In the genomic region with DNA sequence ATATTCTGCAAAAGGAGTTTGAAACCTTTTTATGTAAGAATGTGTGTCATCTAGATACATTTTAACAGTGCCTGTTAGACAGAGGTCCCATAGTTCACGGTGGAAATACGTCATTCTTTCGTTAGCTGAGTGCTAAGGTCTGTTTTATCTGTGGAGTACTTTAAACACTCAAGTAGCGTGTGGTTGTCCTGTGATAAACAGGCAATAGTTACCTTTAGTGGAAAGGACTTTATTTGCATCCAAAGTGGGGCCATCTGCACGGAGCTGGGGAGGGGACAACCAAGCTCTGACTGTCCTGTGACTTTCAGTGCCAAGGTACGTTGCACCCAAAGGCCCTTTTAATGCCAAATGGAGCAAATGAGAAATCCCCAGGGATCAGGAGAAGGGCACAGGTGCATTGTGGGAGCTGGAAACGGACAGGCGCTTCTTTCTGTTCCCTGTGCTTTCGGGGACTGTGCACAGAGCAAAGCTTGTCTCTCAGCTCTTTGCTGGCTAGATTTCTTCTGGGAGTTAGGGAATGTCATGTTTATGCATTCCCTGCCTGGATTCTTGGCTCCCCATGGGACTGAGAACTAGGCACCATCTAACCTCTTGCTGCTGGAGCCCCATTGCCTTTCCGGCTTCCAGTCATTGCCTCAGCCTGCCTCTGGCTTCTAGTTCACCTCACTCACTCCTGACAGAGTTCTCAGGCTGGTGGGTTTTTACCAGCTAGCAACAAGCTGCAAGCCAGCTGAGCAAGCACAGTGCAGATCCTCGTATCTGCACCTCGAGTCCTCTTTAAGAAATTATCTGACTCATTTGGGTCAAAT, we compare ENCODE assay signal across 13 mouse cellular contexts. TPM values are rescaled to one million over a fixed set of nuclear protein-coding genes. Genes with fewer than 3 reads are reported as not detected.
DNase-seq lines count a peak whose midpoint lies in the region; ATAC-seq and TF ChIP-seq lines count a peak whose summit lies in the region.
"Had no signal": no experiment of that assay in that cellular context is flagged by ENCODE, and none has a peak within 500 bp of the region (broad histone marks: within the 10 kb centered on the region; RNA-seq: fewer than 3 reads in every experiment).

No protein-coding gene starts in this region.

- H3K36me3 ChIP-seq in embryonic facial prominence, embryonic 12.5 days = peaks cover 25% of the 10 kb centered on the region
- H3K36me3 ChIP-seq in embryonic facial prominence, embryonic 10.5 days (replicated peaks) = peaks cover 93% of the 10 kb centered on the region
- no peaks in the 10 kb centered on the region for H3K36me3 ChIP-seq in intestine, embryonic 16.5 days (ENCODE audit: control insufficient read depth, insufficient read depth, low read length)
- H3K36me3 ChIP-seq in small intestine, adult 2 months (ENCODE audit: control insufficient read depth, insufficient read depth, low read length) = peaks cover 9% of the 10 kb centered on the region
- H3K36me3 ChIP-seq in thymus, adult 2 months (ENCODE audit: control insufficient read depth, insufficient read depth, low read length) = peaks cover 5% of the 10 kb centered on the region; the same call in 1 of the 2 replicates

- H3K4me2 ChIP-seq in embryonic facial prominence, embryonic 12.5 days (replicated peaks) = no peak overlapping the region
- H3K4me2 ChIP-seq in intestine, embryonic 16.5 days (ENCODE audit: low read depth, low read length) = no peak overlapping the region
- H3K4me2 ChIP-seq: neural tube, embryonic 13.5 days had no signal

- TF ChIP-seq POLR2A in lung, adult 2 months (IDR thresholded peaks at IDR 0.05; ENCODE audit: borderline replicate concordance, extremely low read depth, low read depth, low read length) = no peak
- no peak for TF ChIP-seq POLR2A in small intestine, adult 2 months (IDR thresholded peaks at IDR 0.05; ENCODE audit: low read depth, low read length)
- TF ChIP-seq POLR2A in thymus, adult 2 months (IDR thresholded peaks at IDR 0.05; ENCODE audit: control insufficient read depth, extremely low read depth, insufficient read depth, low read length, poor library complexity) = no peak

- no peak for ATAC-seq in embryonic facial prominence, embryonic 12.5 days (ENCODE audit: insufficient number of reproducible peaks, insufficient read depth, low FRiP score, low TSS enrichment)
- ATAC-seq in intestine, embryonic 16.5 days = no peak

- no peak overlapping the region for H3K4me3 ChIP-seq in embryonic facial prominence, embryonic 12.5 days
- H3K4me3 ChIP-seq in embryonic facial prominence, embryonic 10.5 days = no peak overlapping the region
- no peak overlapping the region for H3K4me3 ChIP-seq in lung, adult 2 months (replicated peaks; ENCODE audit: extremely low read depth, low read depth, low read length)
- H3K4me3 ChIP-seq in intestine, embryonic 16.5 days (ENCODE audit: low read length) = no peak overlapping the region
- H3K4me3 ChIP-seq in small intestine, adult 2 months (ENCODE audit: low read depth, low read length) = no peak overlapping the region
- H3K4me3 ChIP-seq in thymus, adult 2 months (ENCODE audit: control insufficient read depth, insufficient read depth, low read length) = no peak overlapping the region
- H3K4me3 ChIP-seq: erythroblast, embryonic 14.5 days; neural tube, embryonic 13.5 days had no signal

- H3K27ac ChIP-seq in embryonic facial prominence, embryonic 12.5 days = 0 out of 2 replicates have a peak overlapping the region, but pooled peaks have one; percentile 0
- no peak overlapping the region for H3K27ac ChIP-seq in embryonic facial prominence, embryonic 10.5 days (replicated peaks)
- peak overlapping the region; percentile 42; the same call in 1 of the 2 replicates for H3K27ac ChIP-seq in intestine, embryonic 16.5 days (ENCODE audit: low read length)
- H3K27ac ChIP-seq in small intestine, adult 2 months (ENCODE audit: insufficient read depth, low read depth, low read length) = peak overlapping the region; percentile 10; the same call in 1 of the 2 replicates
- no peak overlapping the region for H3K27ac ChIP-seq in thymus, adult 2 months (ENCODE audit: control insufficient read depth, insufficient read depth, low read length)
- H3K27ac ChIP-seq: liver, embryonic 14.5 days; neural tube, embryonic 13.5 days had no signal

- peaks cover 51% of the 10 kb centered on the region for H3K4me1 ChIP-seq in embryonic facial prominence, embryonic 12.5 days
- peaks cover 44% of the 10 kb centered on the region for H3K4me1 ChIP-seq in embryonic facial prominence, embryonic 10.5 days
- peaks cover 54% of the 10 kb centered on the region for H3K4me1 ChIP-seq in lung, adult 2 months (ENCODE audit: control insufficient read depth, insufficient read depth, low read length)
- peaks cover 13% of the 10 kb centered on the region for H3K4me1 ChIP-seq in intestine, embryonic 16.5 days (ENCODE audit: control insufficient read depth, insufficient read depth, low read length)
- peaks cover 7% of the 10 kb centered on the region; the same call in 1 of the 2 replicates for H3K4me1 ChIP-seq in small intestine, adult 2 months (ENCODE audit: control insufficient read depth, insufficient read depth, insufficient read length, low read length)
- peaks cover 16% of the 10 kb centered on the region for H3K4me1 ChIP-seq in thymus, adult 2 months (replicated peaks; ENCODE audit: control insufficient read depth, insufficient read depth, low read length)

- DNase-seq in embryonic facial prominence, embryonic 10.5 days (ENCODE audit: low spot score) = no peak
- peak; percentile 31 for DNase-seq in lung, adult 2 months
- DNase-seq in lung, postnatal 25 days (ENCODE audit: low spot score) = no peak
- no peak for DNase-seq in thymus, adult 2 months
- no peak for DNase-seq in cerebellum, postnatal 10 days
- DNase-seq: cerebellum, adult 18-20 months; gastrocnemius, postnatal 25 days had no signal

- TF ChIP-seq CTCF in lung, adult 2 months (IDR thresholded peaks at IDR 0.05; ENCODE audit: insufficient read depth, low read length) = no peak
- no peak for TF ChIP-seq CTCF in small intestine, adult 2 months (IDR thresholded peaks at IDR 0.05; ENCODE audit: extremely low read depth, insufficient read length, insufficient replicate concordance, low read depth, low read length)
- no peak for TF ChIP-seq CTCF in thymus, adult 2 months (IDR thresholded peaks at IDR 0.05; ENCODE audit: borderline replicate concordance, control insufficient read depth, extremely low read depth, insufficient read depth, low read length, poor library complexity)

- H3K9me3 ChIP-seq in embryonic facial prominence, embryonic 12.5 days = no peaks in the 10 kb centered on the region
- no peaks in the 10 kb centered on the region for H3K9me3 ChIP-seq in embryonic facial prominence, embryonic 10.5 days
- no peaks in the 10 kb centered on the region for H3K9me3 ChIP-seq in intestine, embryonic 16.5 days (ENCODE audit: control insufficient read depth, low read length)
- H3K9me3 ChIP-seq: neural tube, embryonic 13.5 days had no signal

- H3K9ac ChIP-seq in embryonic facial prominence, embryonic 12.5 days = no peak overlapping the region
- no peak overlapping the region for H3K9ac ChIP-seq in intestine, embryonic 16.5 days (ENCODE audit: low read depth, low read length)
- H3K9ac ChIP-seq: liver, embryonic 14.5 days; neural tube, embryonic 13.5 days had no signal

- H3K27me3 ChIP-seq in embryonic facial prominence, embryonic 12.5 days = no peaks in the 10 kb centered on the region
- no peaks in the 10 kb centered on the region for H3K27me3 ChIP-seq in embryonic facial prominence, embryonic 10.5 days (replicated peaks; ENCODE audit: low read depth, poor library complexity, severe bottlenecking)
- no peaks in the 10 kb centered on the region for H3K27me3 ChIP-seq in intestine, embryonic 16.5 days (replicated peaks; ENCODE audit: control insufficient read depth, insufficient read depth, low read length)
- no peaks in the 10 kb centered on the region for H3K27me3 ChIP-seq in small intestine, adult 2 months (ENCODE audit: control insufficient read depth, insufficient read depth, low read length)
- H3K27me3 ChIP-seq in thymus, adult 2 months (ENCODE audit: control insufficient read depth, insufficient read depth, low read length) = no peaks in the 10 kb centered on the region
- H3K27me3 ChIP-seq: neural tube, embryonic 13.5 days had no signal

- WGBS in embryonic facial prominence, embryonic 12.5 days = 74% methylated on average over 12 of the region's 12 CpGs
- WGBS in embryonic facial prominence, embryonic 10.5 days = 81% methylated on average over 12 of the region's 12 CpGs
- 40% methylated on average over 12 of the region's 12 CpGs for WGBS in lung, adult 2 months
- WGBS in intestine, embryonic 16.5 days = 60% methylated on average over 12 of the region's 12 CpGs
- 76% methylated on average over 12 of the region's 12 CpGs for WGBS in small intestine, adult 2 months
- 92% methylated on average over 12 of the region's 12 CpGs for WGBS in thymus, adult 2 months

RNA-seq across cellular contexts. Expression of a gene that starts 56.1 kb away (rescaled TPM):
- 149 and 165 TPM in 2 replicates for polyA plus RNA-seq in embryonic facial prominence, embryonic 12.5 days (2016; fragmentation: Nextera tagmentation; extraction: Ambion mirVana)
- 115 and 119 TPM in 2 replicates for polyA plus RNA-seq in embryonic facial prominence, embryonic 10.5 days (2016; fragmentation: Nextera tagmentation; extraction: Ambion mirVana)
- polyA plus RNA-seq in lung, adult 2 months (2012; rRNA removed) = 82.0 and 97.1 TPM in 2 replicates
- 67.5 and 69.2 TPM in 2 replicates for polyA plus RNA-seq in intestine, embryonic 16.5 days (2015; fragmentation: Nextera tagmentation; extraction: Ambion mirVana)
- 36.8 and 117 TPM in 2 replicates for polyA plus RNA-seq in small intestine, adult 2 months (2012; rRNA removed)
- 121 and 155 TPM in 2 replicates for polyA plus RNA-seq in thymus, adult 2 months (2012; rRNA removed)

RNA-seq across cellular contexts. Expression of a gene that starts 56.1 kb away (rescaled TPM):
- polyA plus RNA-seq in embryonic facial prominence, embryonic 12.5 days (2016; fragmentation: Nextera tagmentation; extraction: Ambion mirVana) = 1.9 TPM in 2 replicates
- polyA plus RNA-seq in embryonic facial prominence, embryonic 10.5 days (2016; fragmentation: Nextera tagmentation; extraction: Ambion mirVana) = 1.3 and 1.8 TPM in 2 replicates
- not detected in 2 replicates for polyA plus RNA-seq in lung, adult 2 months (2012; rRNA removed)
- 1.8 and 2.1 TPM in 2 replicates for polyA plus RNA-seq in intestine, embryonic 16.5 days (2015; fragmentation: Nextera tagmentation; extraction: Ambion mirVana)
- not detected in 2 replicates for polyA plus RNA-seq in small intestine, adult 2 months (2012; rRNA removed)
- 0.20 and 0.34 TPM in 2 replicates for polyA plus RNA-seq in thymus, adult 2 months (2012; rRNA removed)
- polyA plus RNA-seq: erythroblast, embryonic 14.5 days had no signal

RNA-seq across cellular contexts. Expression of a gene that starts 56.9 kb away (rescaled TPM):
- 248 and 263 TPM in 2 replicates for polyA plus RNA-seq in embryonic facial prominence, embryonic 12.5 days (2016; fragmentation: Nextera tagmentation; extraction: Ambion mirVana)
- polyA plus RNA-seq in embryonic facial prominence, embryonic 10.5 days (2016; fragmentation: Nextera tagmentation; extraction: Ambion mirVana) = 294 and 297 TPM in 2 replicates
- polyA plus RNA-seq in lung, adult 2 months (2012; rRNA removed) = 32.8 and 46.8 TPM in 2 replicates
- 115 and 116 TPM in 2 replicates for polyA plus RNA-seq in intestine, embryonic 16.5 days (2015; fragmentation: Nextera tagmentation; extraction: Ambion mirVana)
- polyA plus RNA-seq in small intestine, adult 2 months (2012; rRNA removed) = 7.0 and 12.9 TPM in 2 replicates
- polyA plus RNA-seq in thymus, adult 2 months (2012; rRNA removed) = 39.0 and 48.9 TPM in 2 replicates

Comparison
In these comparisons a context has a peak if more than half of its experiments do, and no peak if none do; other contexts are left out.
1. H3K27ac ChIP-seq: peak in embryonic facial prominence, embryonic 12.5 days (single experiment), intestine, embryonic 16.5 days (single experiment) and small intestine, adult 2 months (single experiment); none in embryonic facial prominence, embryonic 10.5 days (single experiment) and thymus, adult 2 months (single experiment).